Mouse (Mus musculus) bone marrow, adult 2 months (tissue): ENCODE data around the gene Vmn1r204.
"Not testable (repeated sequence)": the region's sequence is repeated elsewhere in the genome, so short reads cannot be mapped to it uniquely, and the experiment has no call there.

Experiments
- CTCF ChIP-seq: fragments of 200-500 bp; IDR thresholded peaks from 2 replicates; pipeline ENCODE4 v1.5.1; 2011; ENCODE audit warnings: low read length, control low read depth; ENCODE audit not compliant: control insufficient read depth, insufficient read depth
- POLR2A ChIP-seq: fragments of 200-500 bp; IDR thresholded peaks from 2 replicates; pipeline ENCODE4 v1.6.1; 2011; ENCODE audit warnings: low read depth, mild to moderate bottlenecking, control low read depth, low read length, borderline replicate concordance; ENCODE audit not compliant: control insufficient read depth

DNA sequence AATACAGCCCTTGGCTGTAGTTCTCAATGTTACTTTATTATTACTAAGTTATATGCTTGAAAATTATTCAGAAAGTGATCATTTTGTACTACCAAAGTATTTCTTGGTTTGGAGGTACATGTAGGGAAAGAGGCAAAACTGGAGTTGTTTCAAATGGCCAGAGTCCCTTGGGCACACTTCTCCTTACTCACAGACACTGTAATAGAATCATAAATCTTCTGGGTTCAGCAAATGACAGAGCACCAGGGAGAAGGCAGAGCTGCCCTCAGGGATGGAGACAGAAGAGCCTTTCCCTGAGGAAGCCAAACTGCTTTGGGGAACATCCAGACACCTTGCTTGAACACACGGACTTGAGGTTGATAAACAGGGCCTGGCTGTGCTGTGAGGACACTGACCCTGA is at the start of gene Vmn1r204:
- TF ChIP-seq CTCF, POLR2A: not testable (repeated sequence)
